Mouse (Mus musculus) neural tube, embryonic 12.5 days (tissue): ENCODE measurements around the gene Fdxr. TPM values are rescaled to one million over a fixed set of nuclear protein-coding genes. Genes with fewer than 3 reads are reported as not detected.

Source experiments
- ATAC-seq: fragments of 200-750 bp; cut with Nextera tagmentation; 2 replicates; pipeline ENCODE4 v1.8.0; 2017; ENCODE audit warnings: low read depth, mild to moderate bottlenecking, moderate TSS enrichment, moderate library complexity; ENCODE audit not compliant: low FRiP score
- H3K27ac ChIP-seq: fragments of 300-500 bp; sonication (generic); 2 replicates; pipeline ENCODE4 v1.5.1; 2016
- H3K27me3 ChIP-seq: fragments of 300-500 bp; sonication (generic); replicated peaks from 2 replicates; pipeline ENCODE4 v1.6.1; 2016; ENCODE audit warnings: mild to moderate bottlenecking
- H3K36me3 ChIP-seq: fragments of 300-500 bp; sonication (generic); 2 replicates; pipeline ENCODE4 v1.6.1; 2016; ENCODE audit warnings: mild to moderate bottlenecking
- H3K4me1 ChIP-seq: fragments of 300-500 bp; sonication (generic); 2 replicates; pipeline ENCODE4 v1.6.1; 2016
- H3K4me2 ChIP-seq: fragments of 300-500 bp; sonication (generic); replicated peaks from 2 replicates; pipeline ENCODE4 v1.6.1; 2016; ENCODE audit warnings: mild to moderate bottlenecking
- H3K4me3 ChIP-seq: fragments of 300-500 bp; sonication (generic); 2 replicates; pipeline ENCODE4 v1.5.1; 2016
- H3K9ac ChIP-seq: fragments of 300-500 bp; sonication (generic); 2 replicates; pipeline ENCODE4 v1.6.1; 2016; ENCODE audit warnings: mild to moderate bottlenecking
- H3K9me3 ChIP-seq: fragments of 300-500 bp; sonication (generic); 2 replicates; pipeline ENCODE4 v1.6.1; 2016; ENCODE audit warnings: mild to moderate bottlenecking
- WGBS: fragments of 180-500 bp; shearing (Covaris S2); methylation state at CpG from one replicate; pipeline ENCODE4 v1.1.7; 2016; 5-methylcytosine and 5-hydroxymethylcytosine counted together
- polyA plus RNA-seq: library from polyadenylated mRNA; unstranded; fragments of >200 nt; fragmentation: Nextera tagmentation; extraction: Ambion mirVana; gene quantifications from 2 replicates; pipeline ENCODE4 v1.2.1, GENCODE M21; 2016

Fdxr gene
- polyA plus RNA-seq, 1 experiment from 2014 or later = 16.4 TPM

- Histone ChIP-seq H3K4me1 (peaks cover 7% of the 10 kb centered on the region), H3K4me2 (no peak overlapping the region), H3K36me3 (no peaks in the 10 kb centered on the region), H3K4me3 (no peak overlapping the region), H3K27me3 (peaks cover 31% of the 10 kb centered on the region), H3K9ac (no peak overlapping the region), H3K27ac (no peak overlapping the region), H3K9me3 (no peaks in the 10 kb centered on the region)
- ATAC-seq = no peak
- 83% methylated on average over 4 of the region's 4 CpGs for WGBS
These were observed 23.9 kb upstream of the Fdxr start for GRCm38 (mm10) chr11:115300745-115301144.

DNA sequence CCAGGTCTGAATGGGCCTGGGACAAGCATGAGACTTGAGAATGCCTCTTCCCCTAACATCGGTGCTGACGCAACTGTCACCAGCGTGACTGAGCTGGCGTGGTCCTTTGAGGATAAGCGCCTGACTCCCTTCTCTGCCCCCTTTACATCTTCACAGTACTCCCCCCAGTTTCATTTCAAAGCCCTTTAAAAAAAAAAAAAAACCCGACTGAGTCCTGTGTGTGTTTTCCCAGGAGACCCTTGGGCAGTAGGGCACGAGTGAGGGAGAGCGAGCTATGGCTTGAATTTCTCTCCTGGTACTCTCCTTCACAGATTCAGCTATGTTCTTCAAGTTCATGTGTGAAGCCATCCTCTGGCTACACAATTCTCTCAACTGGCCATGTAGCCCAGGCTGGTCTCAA, 21.3 kb upstream of the Fdxr start:
- Histone ChIP-seq H3K9me3 (no peaks in the 10 kb centered on the region), H3K4me3 (no peak overlapping the region), H3K4me1 (peaks cover 7% of the 10 kb centered on the region), H3K27me3 (peaks cover 26% of the 10 kb centered on the region), H3K9ac (no peak overlapping the region), H3K4me2 (peak overlapping the region; percentile 82; the same call in 1 of the 2 replicates), H3K27ac (no peak overlapping the region), H3K36me3 (no peaks in the 10 kb centered on the region)
- no peak for ATAC-seq
- WGBS = 68% methylated on average over 8 of the region's 8 CpGs

GRCm38 (mm10) chr11:115297214-115297826, 20.5 kb upstream of the Fdxr start, which contains the start of gene Fads6:
Fads6 (minus strand) TSS chr11:115297663.
- H3K36me3 ChIP-seq = no peaks in the 10 kb centered on the region
- H3K4me3 ChIP-seq = peak within 1 kb of the TSS; percentile 41
- no peaks in the 10 kb centered on the region for H3K9me3 ChIP-seq
- H3K27ac ChIP-seq = no peak within 1 kb of the TSS
- H3K9ac ChIP-seq = peak within 1 kb of the TSS; percentile 59
- peaks cover 26% of the 10 kb centered on the region for H3K27me3 ChIP-seq
- under 1% methylated on average over 44 of the region's 44 CpGs for WGBS
- peaks cover 7% of the 10 kb centered on the region for H3K4me1 ChIP-seq
- peak; percentile 72 for ATAC-seq
- H3K4me2 ChIP-seq = peak within 1 kb of the TSS; percentile 82

GRCm38 (mm10) chr11:115296471-115297210, 19.8 kb upstream of the Fdxr start:
- peaks cover 26% of the 10 kb centered on the region for H3K27me3 ChIP-seq
- no peak for ATAC-seq
- H3K4me2 ChIP-seq = peak overlapping the region; percentile 82
- H3K9me3 ChIP-seq = no peaks in the 10 kb centered on the region
- H3K4me1 ChIP-seq = peaks cover 7% of the 10 kb centered on the region
- H3K4me3 ChIP-seq = peak overlapping the region; percentile 41
- WGBS = 58% methylated on average over 21 of the region's 21 CpGs
- H3K9ac ChIP-seq = peak overlapping the region; percentile 59; the same call in 1 of the 2 replicates
- H3K36me3 ChIP-seq = no peaks in the 10 kb centered on the region
- H3K27ac ChIP-seq = no peak overlapping the region

- Histone ChIP-seq H3K27ac (no peak overlapping the region), H3K27me3 (peaks cover 26% of the 10 kb centered on the region), H3K36me3 (no peaks in the 10 kb centered on the region), H3K4me1 (peaks cover 7% of the 10 kb centered on the region), H3K4me3 (no peak overlapping the region), H3K4me2 (no peak overlapping the region), H3K9me3 (no peaks in the 10 kb centered on the region), H3K9ac (no peak overlapping the region)
- WGBS = 91% methylated on average over 11 of the region's 11 CpGs
- no peak for ATAC-seq
These were observed 19.1 kb upstream of the Fdxr start for GRCm38 (mm10) chr11:115295939-115296338.

DNA sequence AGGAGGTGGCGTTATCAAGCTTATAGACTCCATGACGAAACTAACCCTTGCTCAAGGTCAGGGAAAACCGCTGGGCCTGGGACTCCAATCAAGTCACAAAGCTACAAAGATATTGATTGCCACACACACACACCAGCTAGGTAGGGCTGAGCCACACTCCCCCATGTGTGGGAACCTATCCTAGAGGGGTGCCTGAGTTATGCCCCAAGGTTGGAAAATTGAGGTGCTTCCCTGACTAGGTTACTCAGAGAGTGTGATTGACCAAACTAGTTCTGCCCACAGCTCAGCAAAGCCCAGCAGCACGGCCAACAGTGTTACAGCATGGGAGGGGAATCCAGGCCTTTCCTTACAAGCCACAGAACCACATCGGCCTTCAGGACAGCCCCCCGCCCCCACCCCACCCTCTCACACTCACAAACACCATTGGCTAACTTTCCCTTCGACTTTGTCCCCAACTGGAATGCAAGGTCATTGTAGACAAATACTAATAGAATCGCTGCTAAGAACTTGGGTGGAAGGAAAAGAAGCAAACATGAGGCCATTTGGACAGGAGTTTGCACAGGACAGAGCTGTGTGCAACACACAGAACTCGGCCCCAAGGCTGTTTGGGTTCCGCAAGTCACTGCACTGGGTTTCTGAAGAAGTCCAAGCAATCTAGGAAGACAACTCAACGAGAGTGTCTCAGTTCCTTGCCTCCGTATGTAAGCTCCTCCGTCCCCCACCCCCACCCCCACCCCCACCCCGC, 16.0 kb upstream of the Fdxr start:
- peaks cover 17% of the 10 kb centered on the region for H3K27me3 ChIP-seq
- H3K4me1 ChIP-seq = peaks cover 7% of the 10 kb centered on the region
- H3K4me2 ChIP-seq = no peak overlapping the region
- no peaks in the 10 kb centered on the region for H3K9me3 ChIP-seq
- H3K36me3 ChIP-seq = no peaks in the 10 kb centered on the region
- no peak for ATAC-seq
- no peak overlapping the region for H3K9ac ChIP-seq
- H3K4me3 ChIP-seq = no peak overlapping the region
- no peak overlapping the region for H3K27ac ChIP-seq
- 79% methylated on average over 14 of the region's 14 CpGs for WGBS

GRCm38 (mm10) chr11:115291503-115291902, 14.7 kb upstream of the Fdxr start:
- WGBS = 79% methylated on average over 10 of the region's 10 CpGs
- 0 out of 2 replicates have a peak, but pooled peaks cover 1% of the 10 kb centered on the region for H3K4me1 ChIP-seq
- no peak for ATAC-seq
- no peaks in the 10 kb centered on the region for H3K36me3 ChIP-seq
- H3K9ac ChIP-seq = no peak overlapping the region
- H3K4me2 ChIP-seq = no peak overlapping the region
- peaks cover 4% of the 10 kb centered on the region for H3K27me3 ChIP-seq
- no peaks in the 10 kb centered on the region for H3K9me3 ChIP-seq
- no peak overlapping the region for H3K27ac ChIP-seq
- H3K4me3 ChIP-seq = no peak overlapping the region

- no peak overlapping the region for H3K27ac ChIP-seq
- H3K9me3 ChIP-seq = no peaks in the 10 kb centered on the region
- no peaks in the 10 kb centered on the region for H3K36me3 ChIP-seq
- no peak overlapping the region for H3K4me3 ChIP-seq
- no peak overlapping the region for H3K9ac ChIP-seq
- WGBS = 88% methylated on average over 6 of the region's 6 CpGs
- H3K27me3 ChIP-seq = no peaks in the 10 kb centered on the region; the same call in 1 of the 2 replicates
- no peak overlapping the region for H3K4me2 ChIP-seq
- no peak for ATAC-seq
- H3K4me1 ChIP-seq = 0 out of 2 replicates have a peak, but pooled peaks cover 4% of the 10 kb centered on the region
These were observed 14.1 kb upstream of the Fdxr start for GRCm38 (mm10) chr11:115290919-115291318.

DNA sequence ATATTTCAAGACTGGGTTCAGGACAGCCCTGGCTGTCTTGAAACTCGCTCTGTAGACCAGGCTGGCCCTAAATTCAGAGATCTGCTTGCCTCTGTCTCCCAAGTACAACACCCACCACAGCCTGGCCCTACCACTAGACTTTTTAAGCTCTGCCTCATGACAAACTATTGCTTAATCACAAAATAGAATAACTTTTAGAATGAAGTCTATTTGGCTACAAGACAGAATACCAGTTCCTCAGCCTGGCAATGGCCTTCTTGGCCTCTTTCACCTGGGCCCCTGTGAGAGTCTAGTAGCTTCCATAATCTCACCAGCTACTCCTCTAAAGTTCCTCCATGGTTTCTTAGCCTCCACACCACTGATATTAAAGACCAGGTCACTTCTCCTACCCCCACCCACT, 13.5 kb upstream of the Fdxr start:
- 81% methylated on average over 1 of the region's 1 CpGs for whole genome bisulfite sequencing
- Histone ChIP-seq H3K36me3 (no peaks in the 10 kb centered on the region), H3K4me3 (no peak overlapping the region), H3K4me1 (0 out of 2 replicates have a peak, but pooled peaks cover 4% of the 10 kb centered on the region), H3K27me3 (no peaks in the 10 kb centered on the region), H3K9me3 (no peaks in the 10 kb centered on the region), H3K4me2 (no peak overlapping the region), H3K27ac (no peak overlapping the region), H3K9ac (no peak overlapping the region)
- no peak for ATAC-seq

GRCm38 (mm10) chr11:115289885-115290284, 13.0 kb upstream of the Fdxr start:
- ATAC-seq = no peak

DNA sequence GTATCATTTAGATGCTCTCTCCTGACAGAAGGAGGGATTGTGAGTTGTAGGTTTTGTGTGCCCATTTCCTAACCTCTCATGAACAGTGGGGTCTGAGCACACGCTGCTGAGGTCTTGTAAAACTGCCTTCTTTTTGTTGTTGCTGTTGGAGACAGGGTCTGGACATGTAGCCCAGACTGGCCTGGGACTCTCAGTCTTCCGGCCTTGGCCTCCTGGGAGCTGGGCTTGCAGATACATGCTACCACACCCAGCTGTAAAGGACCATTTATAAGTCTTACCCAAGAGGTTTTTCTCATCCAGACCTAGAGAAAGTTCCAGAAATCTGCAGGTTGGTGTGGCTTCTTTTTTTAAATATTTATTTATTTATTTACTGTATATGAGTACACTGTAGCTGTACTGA, 11.5 kb upstream of the Fdxr start:
- Histone ChIP-seq H3K9me3 (no peaks in the 10 kb centered on the region), H3K4me2 (no peak overlapping the region), H3K36me3 (no peaks in the 10 kb centered on the region), H3K4me3 (no peak overlapping the region), H3K27me3 (no peaks in the 10 kb centered on the region), H3K9ac (no peak overlapping the region), H3K4me1 (0 out of 2 replicates have a peak, but pooled peaks cover 4% of the 10 kb centered on the region), H3K27ac (no peak overlapping the region)
- 89% methylated on average over 2 of the region's 2 CpGs for WGBS
- no peak for ATAC-seq

More at GRCm38 (mm10) chr11:115289885-115290284, 13.0 kb upstream of the Fdxr start:
- H3K27ac ChIP-seq = no peak overlapping the region
- no peaks in the 10 kb centered on the region for H3K36me3 ChIP-seq
- no peaks in the 10 kb centered on the region for H3K27me3 ChIP-seq
- H3K4me3 ChIP-seq = no peak overlapping the region
- H3K4me1 ChIP-seq = 0 out of 2 replicates have a peak, but pooled peaks cover 4% of the 10 kb centered on the region
- WGBS = 84% methylated on average over 8 of the region's 8 CpGs
- H3K9me3 ChIP-seq = no peaks in the 10 kb centered on the region
- no peak overlapping the region for H3K4me2 ChIP-seq
- no peak overlapping the region for H3K9ac ChIP-seq

DNA sequence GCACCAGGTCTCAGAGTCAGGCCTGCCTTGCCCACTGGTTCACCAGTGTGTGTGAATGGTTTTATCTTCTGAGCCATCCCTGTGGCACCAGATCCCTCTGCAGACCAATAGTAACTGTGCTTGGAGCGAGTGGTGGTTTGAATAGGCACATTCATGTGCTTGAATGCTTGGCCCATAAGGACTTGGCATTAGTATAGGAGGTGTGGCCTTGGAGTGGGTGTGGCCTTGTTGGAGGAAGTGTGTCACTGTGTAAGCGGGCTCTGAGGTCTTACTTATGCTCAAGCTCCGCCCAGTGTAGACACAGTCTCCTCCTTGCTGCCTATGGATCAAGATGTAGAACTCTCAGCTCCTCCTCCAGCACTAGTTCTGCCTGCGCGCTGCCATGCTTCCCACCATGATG, 10.5 kb upstream of the Fdxr start:
- Histone ChIP-seq H3K9ac (no peak overlapping the region), H3K4me1 (0 out of 2 replicates have a peak, but pooled peaks cover 4% of the 10 kb centered on the region), H3K9me3 (no peaks in the 10 kb centered on the region), H3K36me3 (no peaks in the 10 kb centered on the region), H3K27me3 (no peaks in the 10 kb centered on the region), H3K4me2 (no peak overlapping the region), H3K27ac (no peak overlapping the region), H3K4me3 (no peak overlapping the region)
- ATAC-seq = no peak
- WGBS = 88% methylated on average over 5 of the region's 5 CpGs
